Mouse (Mus musculus): ENCODE measurements around the gene Dennd1c. TPM values are rescaled to one million over a fixed set of nuclear protein-coding genes. Genes with fewer than 3 reads are reported as not detected.
A peak's percentile ranks its signal among the peaks of the same experiment; 100 is the strongest.

The Dennd1c gene
- polyA plus RNA-seq, 1 experiment from 2014 or later, result 5.8 TPM

DNA sequence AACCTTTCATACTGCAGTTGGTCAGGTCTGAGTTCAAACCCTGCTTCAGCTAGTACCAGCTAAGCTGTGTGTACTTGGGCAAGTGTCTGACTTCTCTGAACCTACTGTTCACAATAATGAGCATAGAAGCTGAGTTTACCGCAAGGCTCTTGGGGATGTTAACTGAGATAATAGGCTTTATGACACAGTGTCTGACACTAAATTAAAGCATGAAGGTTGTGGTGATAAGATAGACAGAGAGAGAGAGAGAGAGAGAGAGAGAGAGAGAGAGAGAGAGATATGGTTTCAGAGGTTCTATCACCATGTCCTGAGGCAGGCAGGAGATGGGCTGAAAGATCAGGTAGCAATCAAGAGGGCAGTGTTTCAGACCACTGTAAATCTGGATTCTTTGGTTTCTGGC, 31.7 kb upstream of the Dennd1c start:
- Histone ChIP-seq H3K4me1 (replicated peaks; ENCODE audit: control insufficient read depth, insufficient read depth, low read length) (0 out of 2 replicates have a peak, but pooled peaks cover 5% of the 10 kb centered on the region), H3K4me2 (ENCODE audit: low read depth, low read length) (no peak overlapping the region), H3K27ac (ENCODE audit: low read length) (no peak overlapping the region), H3K9ac (ENCODE audit: low read length) (no peak overlapping the region), H3K36me3 (ENCODE audit: control insufficient read depth, insufficient read depth, low read length) (no peaks in the 10 kb centered on the region), H3K9me3 (ENCODE audit: control insufficient read depth, low read length) (no peaks in the 10 kb centered on the region), H3K4me3 (ENCODE audit: low read length) (no peak overlapping the region), H3K27me3 (ENCODE audit: control insufficient read depth, insufficient read depth, low read depth, low read length) (no peaks in the 10 kb centered on the region)
- 67% methylated on average over 1 of the region's 1 CpGs for WGBS
- ATAC-seq (ENCODE audit: low read depth), result no peak

- no peak overlapping the region for H3K27ac ChIP-seq (ENCODE audit: low read length)
- 32% methylated on average over 5 of the region's 5 CpGs for WGBS
- ATAC-seq (ENCODE audit: low read depth), result no peak
Observed at GRCm38 (mm10) chr17:57108666-57109171, 30.4 kb upstream of the Dennd1c start.

DNA sequence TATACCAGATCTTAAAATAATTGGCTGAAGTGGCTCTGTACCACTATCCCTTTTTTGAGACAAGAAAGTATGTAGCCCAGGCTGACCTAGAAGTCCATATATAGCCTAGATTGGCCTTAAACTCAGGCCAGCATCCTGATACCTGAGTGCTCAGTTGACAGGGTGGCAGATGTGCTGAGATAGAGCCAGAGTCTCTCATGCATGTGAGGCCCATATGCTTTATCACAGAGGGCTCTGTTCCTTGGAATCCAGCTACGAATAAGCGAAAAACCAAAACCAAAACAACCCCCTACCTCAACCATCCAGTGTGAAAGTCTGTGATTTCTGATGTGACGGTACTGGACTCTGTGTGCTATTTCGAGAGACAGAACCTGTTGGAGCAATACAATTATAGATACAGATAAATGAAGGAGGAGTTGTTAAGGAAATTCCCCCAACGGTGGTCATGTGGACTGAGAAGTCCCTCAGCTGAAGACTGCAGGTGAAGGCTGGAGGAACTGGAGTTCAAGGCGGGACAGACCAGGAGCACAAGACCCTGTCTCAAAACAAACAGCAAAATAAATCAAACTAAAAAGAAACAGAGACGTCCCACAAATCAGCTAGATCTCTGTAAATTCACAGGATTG, 29.8 kb upstream of the Dennd1c start:
- Histone ChIP-seq H3K9ac (ENCODE audit: low read length) (no peak overlapping the region), H3K4me1 (replicated peaks; ENCODE audit: control insufficient read depth, insufficient read depth, low read length) (peaks cover 5% of the 10 kb centered on the region; the same call in 1 of the 2 replicates), H3K27ac (ENCODE audit: low read length) (no peak overlapping the region), H3K4me3 (ENCODE audit: low read length) (no peak overlapping the region), H3K36me3 (ENCODE audit: control insufficient read depth, insufficient read depth, low read length) (no peaks in the 10 kb centered on the region), H3K9me3 (ENCODE audit: control insufficient read depth, low read length) (no peaks in the 10 kb centered on the region), H3K27me3 (ENCODE audit: control insufficient read depth, insufficient read depth, low read depth, low read length) (no peaks in the 10 kb centered on the region), H3K4me2 (ENCODE audit: low read depth, low read length) (no peak overlapping the region)
- no peak for ATAC-seq (ENCODE audit: low read depth)
- 77% methylated on average over 7 of the region's 7 CpGs for WGBS

More at GRCm38 (mm10) chr17:57108666-57109171, 30.4 kb upstream of the Dennd1c start:
- no peak overlapping the region for H3K9ac ChIP-seq (ENCODE audit: low read length)
- H3K4me3 ChIP-seq (ENCODE audit: low read length), result no peak overlapping the region
- no peaks in the 10 kb centered on the region for H3K27me3 ChIP-seq (ENCODE audit: control insufficient read depth, insufficient read depth, low read depth, low read length)
- H3K4me2 ChIP-seq (ENCODE audit: low read depth, low read length), result no peak overlapping the region
- no peaks in the 10 kb centered on the region for H3K36me3 ChIP-seq (ENCODE audit: control insufficient read depth, insufficient read depth, low read length)
- peaks cover 5% of the 10 kb centered on the region; the same call in 1 of the 2 replicates for H3K4me1 ChIP-seq (replicated peaks; ENCODE audit: control insufficient read depth, insufficient read depth, low read length)
- H3K9me3 ChIP-seq (ENCODE audit: control insufficient read depth, low read length), result no peaks in the 10 kb centered on the region

DNA sequence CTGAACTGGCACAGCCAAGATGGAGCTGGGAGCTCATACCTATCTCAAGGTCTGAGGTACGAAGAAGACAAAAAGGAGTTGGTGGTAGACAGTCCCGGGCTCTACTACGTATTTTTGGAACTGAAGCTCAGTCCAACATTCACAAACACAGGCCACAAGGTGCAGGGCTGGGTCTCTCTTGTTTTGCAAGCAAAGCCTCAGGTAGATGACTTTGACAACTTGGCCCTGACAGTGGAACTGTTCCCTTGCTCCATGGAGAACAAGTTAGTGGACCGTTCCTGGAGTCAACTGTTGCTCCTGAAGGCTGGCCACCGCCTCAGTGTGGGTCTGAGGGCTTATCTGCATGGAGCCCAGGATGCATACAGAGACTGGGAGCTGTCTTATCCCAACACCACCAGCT, 28.8 kb upstream of the Dennd1c start:
- Histone ChIP-seq H3K27ac (ENCODE audit: low read length) (no peak overlapping the region), H3K4me3 (ENCODE audit: low read length) (no peak overlapping the region), H3K4me2 (ENCODE audit: low read depth, low read length) (no peak overlapping the region), H3K9me3 (ENCODE audit: control insufficient read depth, low read length) (no peaks in the 10 kb centered on the region), H3K36me3 (ENCODE audit: control insufficient read depth, insufficient read depth, low read length) (no peaks in the 10 kb centered on the region), H3K4me1 (replicated peaks; ENCODE audit: control insufficient read depth, insufficient read depth, low read length) (peaks cover 5% of the 10 kb centered on the region; the same call in 1 of the 2 replicates), H3K27me3 (ENCODE audit: control insufficient read depth, insufficient read depth, low read depth, low read length) (no peaks in the 10 kb centered on the region), H3K9ac (ENCODE audit: low read length) (no peak overlapping the region)
- WGBS, result 86% methylated on average over 5 of the region's 5 CpGs
- ATAC-seq (ENCODE audit: low read depth), result no peak

GRCm38 (mm10) chr17:57106035-57106368, 27.7 kb upstream of the Dennd1c start:
- no peak for ATAC-seq (ENCODE audit: low read depth)

DNA sequence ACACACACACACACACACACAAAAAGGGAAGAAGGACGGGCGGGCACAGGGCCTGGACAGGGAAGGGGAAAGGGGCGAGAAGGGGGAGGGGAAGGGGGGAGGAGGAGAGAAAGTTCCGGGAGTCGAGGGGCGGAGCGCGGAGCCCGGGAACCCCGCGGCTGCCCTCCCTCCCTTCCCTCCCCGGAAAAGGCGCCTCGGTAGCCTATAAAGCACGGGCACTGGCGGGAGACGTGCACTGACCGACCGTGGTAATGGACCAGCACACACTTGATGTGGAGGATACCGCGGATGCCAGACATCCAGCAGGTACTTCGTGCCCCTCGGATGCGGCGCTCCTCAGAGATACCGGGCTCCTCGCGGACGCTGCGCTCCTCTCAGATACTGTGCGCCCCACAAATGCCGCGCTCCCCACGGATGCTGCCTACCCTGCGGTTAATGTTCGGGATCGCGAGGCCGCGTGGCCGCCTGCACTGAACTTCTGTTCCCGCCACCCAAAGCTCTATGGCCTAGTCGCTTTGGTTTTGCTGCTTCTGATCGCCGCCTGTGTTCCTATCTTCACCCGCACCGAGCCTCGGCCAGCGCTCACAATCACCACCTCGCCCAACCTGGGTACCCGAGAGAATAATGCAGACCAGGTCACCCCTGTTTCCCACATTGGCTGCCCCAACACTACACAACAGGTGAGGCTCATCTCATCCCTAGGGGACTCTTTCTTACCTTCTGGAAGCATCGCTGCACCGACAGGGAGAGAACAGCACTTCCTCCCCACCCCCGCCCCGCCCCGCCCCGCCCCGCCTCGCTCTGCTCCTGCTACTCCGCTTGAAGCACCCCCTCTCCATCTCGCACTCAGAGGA, 27.1 kb upstream of the Dennd1c start, which contains the start of gene Tnfsf9:
Gene Tnfsf9 (plus strand): TSS at position 145 of the 854 bp plus-strand sequence.
- peak; percentile 83 for ATAC-seq (ENCODE audit: low read depth)
- Histone ChIP-seq H3K27ac (ENCODE audit: low read length) (peak within 1 kb of the TSS; percentile 75), H3K36me3 (ENCODE audit: control insufficient read depth, insufficient read depth, low read length) (no peaks in the 10 kb centered on the region), H3K4me2 (ENCODE audit: low read depth, low read length) (peak within 1 kb of the TSS; percentile 85), H3K9me3 (ENCODE audit: control insufficient read depth, low read length) (no peaks in the 10 kb centered on the region), H3K4me3 (ENCODE audit: low read length) (peak within 1 kb of the TSS; percentile 73), H3K9ac (ENCODE audit: low read length) (peak within 1 kb of the TSS; percentile 79), H3K4me1 (replicated peaks; ENCODE audit: control insufficient read depth, insufficient read depth, low read length) (peaks cover 5% of the 10 kb centered on the region; the same call in 1 of the 2 replicates), H3K27me3 (ENCODE audit: control insufficient read depth, insufficient read depth, low read depth, low read length) (no peaks in the 10 kb centered on the region)
- WGBS, result 0% methylated on average over 47 of the region's 61 CpGs

More at GRCm38 (mm10) chr17:57106035-57106368, 27.7 kb upstream of the Dennd1c start:
- Histone ChIP-seq H3K27ac (ENCODE audit: low read length) (no peak overlapping the region), H3K4me3 (ENCODE audit: low read length) (peak overlapping the region; percentile 73), H3K9me3 (ENCODE audit: control insufficient read depth, low read length) (no peaks in the 10 kb centered on the region), H3K9ac (ENCODE audit: low read length) (peak overlapping the region; percentile 79), H3K27me3 (ENCODE audit: control insufficient read depth, insufficient read depth, low read depth, low read length) (no peaks in the 10 kb centered on the region), H3K4me2 (ENCODE audit: low read depth, low read length) (peak overlapping the region; percentile 85), H3K4me1 (replicated peaks; ENCODE audit: control insufficient read depth, insufficient read depth, low read length) (peaks cover 5% of the 10 kb centered on the region; the same call in 1 of the 2 replicates), H3K36me3 (ENCODE audit: control insufficient read depth, insufficient read depth, low read length) (no peaks in the 10 kb centered on the region)
- WGBS, result 12% methylated on average over 9 of the region's 9 CpGs

DNA sequence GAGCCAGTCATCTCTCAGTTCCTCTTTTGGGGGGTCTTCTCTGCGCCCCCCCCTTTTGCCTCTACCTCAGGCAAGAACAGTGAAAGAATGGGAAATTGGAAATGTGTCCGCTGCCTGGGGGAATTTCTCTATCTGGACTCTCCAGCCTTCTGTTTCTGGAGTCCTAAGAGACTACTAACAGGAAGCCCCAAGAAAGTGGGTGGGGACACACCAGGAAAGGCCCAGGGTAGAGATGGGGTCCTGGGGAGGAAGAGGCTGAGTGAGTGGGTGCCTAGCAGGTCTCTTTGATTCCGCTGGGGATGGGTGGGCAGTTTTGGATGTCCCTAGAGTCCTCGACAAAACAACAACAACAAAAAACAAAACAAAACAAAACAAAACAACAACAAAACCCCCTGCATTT, 26.2 kb upstream of the Dennd1c start:
- H3K27ac ChIP-seq (ENCODE audit: low read length), result no peak overlapping the region
- H3K36me3 ChIP-seq (ENCODE audit: control insufficient read depth, insufficient read depth, low read length), result no peaks in the 10 kb centered on the region
- H3K9me3 ChIP-seq (ENCODE audit: control insufficient read depth, low read length), result no peaks in the 10 kb centered on the region
- peaks cover 5% of the 10 kb centered on the region; the same call in 1 of the 2 replicates for H3K4me1 ChIP-seq (replicated peaks; ENCODE audit: control insufficient read depth, insufficient read depth, low read length)
- 48% methylated on average over 4 of the region's 4 CpGs for WGBS
- no peaks in the 10 kb centered on the region for H3K27me3 ChIP-seq (ENCODE audit: control insufficient read depth, insufficient read depth, low read depth, low read length)
- no peak for ATAC-seq (ENCODE audit: low read depth)
- peak overlapping the region; percentile 79 for H3K9ac ChIP-seq (ENCODE audit: low read length)
- peak overlapping the region; percentile 85 for H3K4me2 ChIP-seq (ENCODE audit: low read depth, low read length)
- H3K4me3 ChIP-seq (ENCODE audit: low read length), result peak overlapping the region; percentile 73

GRCm38 (mm10) chr17:57102276-57102675, 24.0 kb upstream of the Dennd1c start:
- Histone ChIP-seq H3K27ac (ENCODE audit: low read length) (no peak overlapping the region), H3K27me3 (ENCODE audit: control insufficient read depth, insufficient read depth, low read depth, low read length) (no peaks in the 10 kb centered on the region), H3K4me3 (ENCODE audit: low read length) (no peak overlapping the region), H3K4me1 (replicated peaks; ENCODE audit: control insufficient read depth, insufficient read depth, low read length) (peaks cover 5% of the 10 kb centered on the region; the same call in 1 of the 2 replicates), H3K9ac (ENCODE audit: low read length) (no peak overlapping the region), H3K36me3 (ENCODE audit: control insufficient read depth, insufficient read depth, low read length) (no peaks in the 10 kb centered on the region), H3K4me2 (ENCODE audit: low read depth, low read length) (no peak overlapping the region), H3K9me3 (ENCODE audit: control insufficient read depth, low read length) (no peaks in the 10 kb centered on the region)
- ATAC-seq (ENCODE audit: low read depth), result no peak
- WGBS, result 72% methylated on average over 2 of the region's 2 CpGs
